Mouse (Mus musculus) CH12.LX (cell line): ENCODE data around the gene Add1. TPM values are rescaled to one million over a fixed set of nuclear protein-coding genes. Genes with fewer than 3 reads are reported as not detected.

Experiments used
- DNase-seq: peaks from one replicate; pipeline ENCODE4 v3.0.0-alpha.2; 2013; ENCODE audit errors: extremely low read depth
- H3K27ac ChIP-seq: 2 replicates; pipeline ENCODE4 v1.5.1; 2012; ENCODE audit warnings: low read depth, mild to moderate bottlenecking, control low read depth, moderate library complexity; ENCODE audit not compliant: insufficient read depth
- H3K27me3 ChIP-seq: replicated peaks from 2 replicates; pipeline ENCODE3; 2012; ENCODE audit warnings: inconsistent platforms
- H3K36me3 ChIP-seq, 2 experiments: replicated peaks in 1 of 2; 2 replicates each; pipeline versions ENCODE3 to v1.6.1; 2012; ENCODE audit warnings: inconsistent platforms in 1 of 2, low read length in 1 of 2, mild to moderate bottlenecking in 1 of 2, mixed read lengths in 1 of 2, moderate library complexity in 1 of 2; ENCODE audit not compliant: control insufficient read depth in 1 of 2, insufficient read depth in 1 of 2
- H3K4me1 ChIP-seq, 2 experiments: 2 replicates each; pipeline ENCODE4 v1.6.1; 2012; ENCODE audit warnings: inconsistent platforms in 1 of 2, moderate library complexity in 1 of 2; ENCODE audit not compliant: insufficient read depth in 2 of 2, control insufficient read depth in 1 of 2
- H3K4me2 ChIP-seq: 2 replicates; pipeline ENCODE4 v1.6.1; 2012; ENCODE audit warnings: low read depth, mild to moderate bottlenecking, control low read depth; ENCODE audit not compliant: poor library complexity, insufficient read depth, severe bottlenecking
- H3K4me3 ChIP-seq, 3 experiments: fragments of 150-350 bp in 1 of 3; sonication (generic) in 1 of 3; replicated peaks in 1 of 3; 2 replicates each; pipeline versions ENCODE3 to v1.5.1; 2011 to 2012; ENCODE audit warnings: low read depth in 2 of 3, low read length in 2 of 3, mild to moderate bottlenecking in 2 of 3, moderate library complexity in 2 of 3, control low read depth in 1 of 3, improper control_type of control experiment in 1 of 3, inconsistent platforms in 1 of 3, mixed read lengths in 1 of 3; ENCODE audit not compliant: poor library complexity in 1 of 3
- H3K79me2 ChIP-seq: replicated peaks from 2 replicates; pipeline ENCODE4 v1.6.1; 2012; ENCODE audit warnings: mild to moderate bottlenecking, moderate library complexity; ENCODE audit not compliant: control insufficient read depth, poor library complexity, insufficient read depth, severe bottlenecking; ENCODE audit errors: extremely low read depth
- H3K9ac ChIP-seq: 2 replicates; pipeline ENCODE4 v1.6.1; 2012; ENCODE audit warnings: low read depth, mild to moderate bottlenecking, control low read depth, moderate library complexity; ENCODE audit not compliant: insufficient read depth
- H3K9me3 ChIP-seq: replicated peaks from 2 replicates; pipeline ENCODE3; 2012; ENCODE audit warnings: low read length, inconsistent platforms, mixed read lengths
- CHD1 ChIP-seq: IDR thresholded peaks from 2 replicates; pipeline ENCODE4 v1.6.1; 2012; ENCODE audit warnings: low read depth, low read length, improper control_type of control experiment, inconsistent platforms
- CHD2 ChIP-seq: IDR thresholded peaks from 2 replicates; pipeline ENCODE4 v1.6.1; 2011; ENCODE audit warnings: low read length, improper control_type of control experiment
- CTCF ChIP-seq, 2 experiments: IDR thresholded peaks in 1 of 2; conservative IDR thresholded peaks in 1 of 2; 2 replicates each; pipeline ENCODE4 v1.5.1; 2011 to 2012; ENCODE audit warnings: low read depth in 2 of 2, low read length in 2 of 2, improper control_type of control experiment in 1 of 2, inconsistent platforms in 1 of 2, mild to moderate bottlenecking in 1 of 2, moderate library complexity in 1 of 2
- ELF1 ChIP-seq: IDR thresholded peaks from 2 replicates; pipeline ENCODE4 v1.6.1; 2014; ENCODE audit warnings: low read depth, mild to moderate bottlenecking, inconsistent platforms, low read length, improper control_type of control experiment
- ETS1 ChIP-seq: conservative IDR thresholded peaks from 2 replicates; pipeline ENCODE4 v1.6.1; 2012; ENCODE audit warnings: low read depth, mild to moderate bottlenecking, inconsistent platforms, low read length, improper control_type of control experiment, moderate library complexity
- HCFC1 ChIP-seq: IDR thresholded peaks from 2 replicates; pipeline ENCODE4 v1.6.1; 2012; ENCODE audit warnings: low read depth, mild to moderate bottlenecking, inconsistent platforms, low read length, improper control_type of control experiment
- IRF4 ChIP-seq: IDR thresholded peaks from 2 replicates; pipeline ENCODE4 v1.6.1; 2014; ENCODE audit warnings: low read depth, mild to moderate bottlenecking, inconsistent platforms, low read length, improper control_type of control experiment
- JUN ChIP-seq: IDR thresholded peaks from 2 replicates; pipeline ENCODE4 v1.6.1; 2011; ENCODE audit warnings: low read depth, mild to moderate bottlenecking, low read length, improper control_type of control experiment, moderate library complexity; ENCODE audit not compliant: insufficient read depth
- JUND ChIP-seq: conservative IDR thresholded peaks from 2 replicates; pipeline ENCODE4 v1.6.1; 2011; ENCODE audit warnings: low read depth, low read length, improper control_type of control experiment
- KAT2A ChIP-seq: IDR thresholded peaks from 2 replicates; pipeline ENCODE4 v1.6.1; 2012; ENCODE audit warnings: low read length, improper control_type of control experiment, inconsistent platforms; ENCODE audit not compliant: insufficient replicate concordance
- MAFK ChIP-seq: IDR thresholded peaks from 2 replicates; pipeline ENCODE4 v1.6.1; 2011; ENCODE audit warnings: low read length, improper control_type of control experiment; ENCODE audit not compliant: insufficient replicate concordance
- MAX ChIP-seq: IDR thresholded peaks from 2 replicates; pipeline ENCODE4 v1.6.1; 2011; ENCODE audit warnings: low read length, improper control_type of control experiment
- MAZ ChIP-seq: IDR thresholded peaks from 2 replicates; pipeline ENCODE4 v1.6.1; 2012; ENCODE audit warnings: low read depth, mild to moderate bottlenecking, inconsistent platforms, low read length, improper control_type of control experiment, moderate library complexity
- MEF2A ChIP-seq: IDR thresholded peaks from 2 replicates; pipeline ENCODE4 v1.6.1; 2014; ENCODE audit warnings: low read depth, mild to moderate bottlenecking, inconsistent platforms, low read length, improper control_type of control experiment, borderline replicate concordance
- MXI1 ChIP-seq: IDR thresholded peaks from 2 replicates; pipeline ENCODE4 v1.6.1; 2011; ENCODE audit warnings: mild to moderate bottlenecking, low read depth, low read length, improper control_type of control experiment
- MYC ChIP-seq: IDR thresholded peaks from 2 replicates; pipeline ENCODE4 v1.6.1; 2011; ENCODE audit warnings: low read depth, mild to moderate bottlenecking, improper control_type of control experiment, low read length
- NRF1 ChIP-seq: IDR thresholded peaks from 2 replicates; pipeline ENCODE4 v1.6.1; 2014; ENCODE audit warnings: low read depth, mild to moderate bottlenecking, inconsistent platforms, low read length, improper control_type of control experiment, moderate library complexity
- PAX5 ChIP-seq: IDR thresholded peaks from 2 replicates; pipeline ENCODE4 v1.6.1; 2012; ENCODE audit warnings: low read length, inconsistent platforms, mixed read lengths
- RAD21 ChIP-seq: IDR thresholded peaks from 2 replicates; pipeline ENCODE4 v1.6.1; 2011; ENCODE audit warnings: low read depth, mild to moderate bottlenecking, low read length, improper control_type of control experiment, moderate library complexity
- RCOR1 ChIP-seq: conservative IDR thresholded peaks from 2 replicates; pipeline ENCODE4 v1.6.1; 2012; ENCODE audit warnings: low read depth, mild to moderate bottlenecking, inconsistent platforms, low read length, improper control_type of control experiment
- SIN3A ChIP-seq: IDR thresholded peaks from 2 replicates; pipeline ENCODE4 v1.6.1; 2012; ENCODE audit warnings: low read length, improper control_type of control experiment, inconsistent platforms
- TBP ChIP-seq: conservative IDR thresholded peaks from 2 replicates; pipeline ENCODE4 v1.6.1; 2011; ENCODE audit warnings: low read depth, low read length, improper control_type of control experiment
- UBTF ChIP-seq: IDR thresholded peaks from 2 replicates; pipeline ENCODE4 v1.6.1; 2012; ENCODE audit warnings: low read depth, mild to moderate bottlenecking, inconsistent platforms, low read length, improper control_type of control experiment, moderate library complexity
- USF2 ChIP-seq: conservative IDR thresholded peaks from 2 replicates; pipeline ENCODE4 v1.6.1; 2011; ENCODE audit warnings: low read depth, low read length, improper control_type of control experiment
- ZC3H11A ChIP-seq: IDR thresholded peaks from 2 replicates; pipeline ENCODE4 v1.6.1; 2012; ENCODE audit warnings: low read depth, mild to moderate bottlenecking, inconsistent platforms, low read length, improper control_type of control experiment
- ZKSCAN1 ChIP-seq: IDR thresholded peaks from 2 replicates; pipeline ENCODE4 v1.6.1; 2012; ENCODE audit warnings: low read depth, inconsistent platforms, low read length, improper control_type of control experiment, borderline replicate concordance
- ZMIZ1 ChIP-seq: IDR thresholded peaks from 2 replicates; pipeline ENCODE4 v1.6.1; 2012; ENCODE audit warnings: low read depth, mild to moderate bottlenecking, inconsistent platforms, low read length, improper control_type of control experiment
- dilution Hi-C: fragments of 300-500 bp; cut with MboI; formaldehyde crosslinking; loops from 2 replicates; pipeline ENCODE4 v1.14.3; 2020; ENCODE audit warnings: low sequenced_read_pairs; ENCODE audit not compliant: extremely low pct_unique_long_range_greater_than_20kb, extremely low pct_ligation_motif_present
- in situ Hi-C: fragments of 300-500 bp; cut with MboI; formaldehyde crosslinking; loops from 3 replicates; pipeline ENCODE4 v1.14.3; 2019; ENCODE audit warnings: low sequenced_read_pairs, low pct_ligation_motif_present, low pct_unique_long_range_greater_than_20kb, mixed read lengths
- polyA plus RNA-seq: library from polyadenylated mRNA; unstranded; fragments of >175 nt; gene quantifications from 2 replicates; pipeline ENCODE4 v1.2.1, GENCODE M21; 2012; ENCODE audit warnings: low read depth; ENCODE audit not compliant: insufficient read length
- total RNA-seq, 2 experiments: library from RNA; depleted of rRNA; stranded (reverse); fragments of 300-350 nt in 1 of 2; fragments of >200 nt in 1 of 2; gene quantifications; 2 replicates each; pipeline ENCODE4 v1.2.3; 2012 to 2014

Gene Add1
- total and polyA plus RNA-seq, 3 experiments, result 28.1 to 46.0 (median 45.0) TPM

DNA sequence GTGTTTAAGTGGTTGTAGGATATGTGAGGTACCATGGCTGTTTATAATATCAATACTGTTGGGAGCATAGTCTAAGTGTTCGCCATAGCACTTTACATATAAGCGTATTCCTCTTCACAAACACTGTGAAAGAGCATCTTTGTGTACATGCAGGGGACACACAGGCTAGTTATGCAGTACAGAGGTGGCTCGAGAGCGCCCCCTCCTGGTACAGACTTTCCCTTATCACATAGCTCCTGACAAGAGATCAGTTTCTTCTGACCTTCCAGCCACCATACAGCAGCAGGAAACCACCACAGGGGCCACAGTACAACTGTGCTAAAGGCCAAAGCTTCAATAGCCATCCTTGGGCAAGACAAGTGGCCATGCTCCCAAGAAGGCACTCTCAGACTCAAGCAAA, 74.1 kb downstream of the Add1 start (continued):
- no peak for TF ChIP-seq CHD1
- TF ChIP-seq CHD2, result no peak

DNA sequence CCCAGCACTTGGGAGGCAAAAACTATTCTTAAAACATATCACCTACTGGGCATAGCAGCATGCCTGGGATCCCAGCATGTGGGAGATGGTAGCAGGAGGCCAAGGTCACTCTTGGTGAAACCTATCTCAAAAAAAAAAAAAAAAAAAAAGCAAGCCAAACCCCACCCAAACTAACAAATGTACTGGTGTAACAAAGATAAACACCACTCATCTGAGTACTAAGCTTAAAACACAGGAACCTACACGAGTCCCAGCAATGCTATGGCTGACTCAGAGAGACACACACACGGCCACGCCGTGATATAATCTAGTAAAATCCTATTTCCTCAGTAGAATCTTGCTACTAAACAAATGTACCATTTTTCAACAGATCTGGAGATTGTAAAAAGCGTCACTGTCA, 79.5 kb downstream of the Add1 start:
- H3K27me3 ChIP-seq, result no peaks in the 10 kb centered on the region
- peaks cover 0 to 13% of the 10 kb centered on the region in 2 experiments; a peak in 3 of 4 replicates for H3K4me1 ChIP-seq
- no peak overlapping the region for H3K4me2 ChIP-seq
- no peak overlapping the region for H3K9ac ChIP-seq
- dilution Hi-C loops (no loop called here), in situ Hi-C loops (loop anchor here (25.0 kb wide), 1 partner anchor 384 kb away; the partner anchor contains the start of gene Hgfac)
- no peak overlapping the region for H3K4me3 ChIP-seq
- TF ChIP-seq RCOR1, result no peak
- TF ChIP-seq USF2, result no peak
- TF ChIP-seq ZKSCAN1, result no peak
- no peak for TF ChIP-seq SIN3A
- no peak for TF ChIP-seq MAZ
- no peak for TF ChIP-seq JUND
- TF ChIP-seq KAT2A, result no peak
- TF ChIP-seq UBTF, result no peak
- TF ChIP-seq MEF2A, result no peak
- no peak for TF ChIP-seq ELF1
- no peak for TF ChIP-seq PAX5
- TF ChIP-seq IRF4, result no peak
- no peak for TF ChIP-seq MXI1
- TF ChIP-seq MAX, result no peak
- no peak for TF ChIP-seq HCFC1
- no peak overlapping the region for H3K27ac ChIP-seq
- H3K36me3 ChIP-seq, result peaks cover 89 to 94% of the 10 kb centered on the region in 2 experiments
- peaks cover 5% of the 10 kb centered on the region for H3K79me2 ChIP-seq
- no peaks in the 10 kb centered on the region for H3K9me3 ChIP-seq
- DNase-seq, result no peak

DNA sequence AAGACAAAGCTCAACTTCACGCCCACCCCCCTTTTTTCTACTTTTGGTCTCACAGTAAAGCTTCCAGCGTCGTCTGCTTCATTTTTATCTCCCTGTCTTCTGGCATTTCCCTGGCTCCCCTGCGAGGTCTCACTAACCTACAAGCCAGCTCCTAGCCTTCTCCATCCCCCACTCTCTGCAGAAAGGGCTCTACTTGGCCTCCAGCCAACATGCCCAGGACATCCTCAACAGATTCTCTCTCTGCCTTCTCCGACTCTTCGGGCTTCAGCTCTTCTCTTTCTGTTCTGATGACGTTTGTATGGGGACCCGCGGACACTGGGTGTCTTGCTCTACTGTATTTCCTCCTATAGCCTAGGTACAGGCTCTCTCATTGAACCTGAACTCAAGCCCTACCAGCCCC, 81.4 kb downstream of the Add1 start:
- dilution Hi-C loops, result no loop called here
- Histone ChIP-seq H3K27me3 (no peaks in the 10 kb centered on the region), H3K4me3 (no peak overlapping the region), H3K79me2 (peaks cover 22% of the 10 kb centered on the region), H3K36me3 (peaks cover 71 to 77% of the 10 kb centered on the region in 2 experiments), H3K27ac (no peak overlapping the region), H3K4me1 (peaks cover 0 to 18% of the 10 kb centered on the region in 2 experiments; a peak in 3 of 4 replicates), H3K9me3 (no peaks in the 10 kb centered on the region), H3K9ac (no peak overlapping the region), H3K4me2 (no peak overlapping the region)
- no peak for DNase-seq
- in situ Hi-C loops, result loop anchor here (25.0 kb wide), 1 partner anchor 382 kb away; the partner anchor contains the start of gene Hgfac
- TF ChIP-seq CHD2 (no peak), MXI1 (no peak), NRF1 (no peak), MAFK (no peak), RCOR1 (no peak), JUN (no peak), TBP (no peak), CTCF (conservative IDR thresholded peaks at IDR 0.05 in 1 of 2, IDR thresholded peaks at IDR 0.05 in 1 of 2; ENCODE audit: low read depth in 2 of 2, low read length in 2 of 2) (no peak), RAD21 (no peak), MAZ (no peak), PAX5 (no peak), MYC (no peak), UBTF (no peak), ZC3H11A (no peak), ZMIZ1 (no peak), ETS1 (no peak)
